Mouse (Mus musculus): ENCODE results near the gene Lrrc28. TPM values are rescaled to one million over a fixed set of nuclear protein-coding genes. Genes with fewer than 3 reads are reported as not detected.

Gene Lrrc28
- polyA plus RNA-seq, 2 experiments: 5.0 to 11.3 TPM

GRCm38 (mm10) chr7:67673656-67674055 is 28.6 kb upstream of the Lrrc28 start:
- Histone ChIP-seq H3K9me3 (ENCODE audit: control insufficient read depth, low read length) (no peaks in the 10 kb centered on the region), H3K27ac (no peak overlapping the region), H3K36me3 (replicated peaks; ENCODE audit: control insufficient read depth, insufficient read depth, low read depth) (no peaks in the 10 kb centered on the region), H3K9ac (replicated peaks) (no peak overlapping the region), H3K4me1 (replicated peaks; ENCODE audit: control insufficient read depth in 2 of 2, insufficient read depth in 2 of 2, low read length in 1 of 2) (no peaks in the 10 kb centered on the region), H3K27me3 (ENCODE audit: control insufficient read depth, insufficient read depth, low read length) (no peaks in the 10 kb centered on the region), H3K4me2 (ENCODE audit: low read depth) (no peak overlapping the region), H3K4me3 (ENCODE audit: insufficient read depth in 1 of 2, low read depth in 2 of 2, low read length in 2 of 2) (no peak overlapping the region)
- DNase-seq (ENCODE audit: low read depth in 3 of 3, low spot score in 3 of 3) (no peak), ATAC-seq (ENCODE audit: insufficient read depth) (no peak)
- WGBS (ENCODE audit: insufficient replicate concordance): 65% methylated on average over 5 of the region's 5 CpGs
- TF ChIP-seq EP300 (IDR thresholded peaks at IDR 0.05; ENCODE audit: low read depth): no peak
- no peak for TF ChIP-seq CTCF (IDR thresholded peaks at IDR 0.05; ENCODE audit: low read depth)

DNA sequence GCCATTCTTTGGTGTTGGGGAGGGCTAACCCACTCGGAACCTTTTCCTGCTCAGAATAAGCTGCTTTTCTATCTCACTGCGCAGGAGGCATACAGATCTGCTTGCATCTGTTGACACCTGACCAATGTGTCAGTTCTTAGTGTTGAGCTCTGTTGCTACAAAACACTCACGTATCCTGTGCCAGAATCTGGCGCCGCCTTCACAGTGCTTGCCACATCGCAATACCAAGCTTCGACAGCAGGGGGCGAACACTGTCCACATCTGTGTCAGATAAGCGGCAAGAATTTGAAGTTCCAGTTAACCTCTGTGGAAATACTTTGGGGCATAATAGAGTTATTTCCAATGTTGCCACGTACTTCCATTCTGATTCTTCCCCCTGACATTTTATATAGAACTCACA is 27.6 kb upstream of the Lrrc28 start:
- TF ChIP-seq EP300 (IDR thresholded peaks at IDR 0.05; ENCODE audit: low read depth) (no peak), CTCF (IDR thresholded peaks at IDR 0.05; ENCODE audit: low read depth) (peak; percentile 95)
- 7% methylated on average over 10 of the region's 10 CpGs for WGBS (ENCODE audit: insufficient replicate concordance)
- Histone ChIP-seq H3K27me3 (ENCODE audit: control insufficient read depth, insufficient read depth, low read length) (no peaks in the 10 kb centered on the region), H3K4me1 (replicated peaks; ENCODE audit: control insufficient read depth in 2 of 2, insufficient read depth in 2 of 2, low read length in 1 of 2) (no peaks in the 10 kb centered on the region), H3K9ac (replicated peaks) (no peak overlapping the region), H3K4me3 (ENCODE audit: insufficient read depth in 1 of 2, low read depth in 2 of 2, low read length in 2 of 2) (no peak overlapping the region), H3K36me3 (replicated peaks; ENCODE audit: control insufficient read depth, insufficient read depth, low read depth) (no peaks in the 10 kb centered on the region), H3K4me2 (ENCODE audit: low read depth) (no peak overlapping the region), H3K9me3 (ENCODE audit: control insufficient read depth, low read length) (no peaks in the 10 kb centered on the region), H3K27ac (no peak overlapping the region)
- ATAC-seq (ENCODE audit: insufficient read depth): no peak
- peak; percentile 41 to 47 (median 44) for DNase-seq (ENCODE audit: low read depth in 3 of 3, low spot score in 3 of 3)

DNA sequence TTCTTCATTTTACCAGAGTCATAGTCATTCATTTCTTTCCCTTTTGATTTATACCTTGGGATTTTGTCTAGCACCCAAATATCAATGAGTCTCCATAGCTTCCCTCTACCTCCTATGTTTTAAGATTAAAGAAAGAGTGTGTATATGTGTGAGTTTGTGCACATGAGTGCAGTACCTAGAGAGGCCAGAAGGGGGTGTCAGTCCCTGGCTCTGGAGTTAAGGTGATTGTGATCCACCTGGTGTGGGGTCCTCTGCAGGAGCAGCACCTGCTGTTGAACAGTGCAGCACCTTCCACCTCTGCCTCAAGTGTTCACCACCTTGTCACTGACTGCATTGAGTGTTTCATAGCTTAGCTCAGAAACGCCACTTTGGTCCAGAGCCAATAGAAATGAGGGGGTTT is 25.9 kb upstream of the Lrrc28 start:
- H3K4me3 ChIP-seq (ENCODE audit: insufficient read depth in 1 of 2, low read depth in 2 of 2, low read length in 2 of 2): no peak overlapping the region
- H3K36me3 ChIP-seq (replicated peaks; ENCODE audit: control insufficient read depth, insufficient read depth, low read depth): no peaks in the 10 kb centered on the region
- peak; percentile 61 for TF ChIP-seq CTCF (IDR thresholded peaks at IDR 0.05; ENCODE audit: low read depth)
- TF ChIP-seq EP300 (IDR thresholded peaks at IDR 0.05; ENCODE audit: low read depth): no peak
- no peak overlapping the region for H3K4me2 ChIP-seq (ENCODE audit: low read depth)
- ATAC-seq (ENCODE audit: insufficient read depth) (no peak), DNase-seq (ENCODE audit: low read depth in 3 of 3, low spot score in 3 of 3) (no peak)
- no peaks in the 10 kb centered on the region for H3K4me1 ChIP-seq (replicated peaks; ENCODE audit: control insufficient read depth in 2 of 2, insufficient read depth in 2 of 2, low read length in 1 of 2)
- no peak overlapping the region for H3K9ac ChIP-seq (replicated peaks)
- H3K9me3 ChIP-seq (ENCODE audit: control insufficient read depth, low read length): no peaks in the 10 kb centered on the region
- H3K27me3 ChIP-seq (ENCODE audit: control insufficient read depth, insufficient read depth, low read length): no peaks in the 10 kb centered on the region
- WGBS (ENCODE audit: insufficient replicate concordance): 78% methylated on average over 1 of the region's 1 CpGs
- H3K27ac ChIP-seq: no peak overlapping the region

DNA sequence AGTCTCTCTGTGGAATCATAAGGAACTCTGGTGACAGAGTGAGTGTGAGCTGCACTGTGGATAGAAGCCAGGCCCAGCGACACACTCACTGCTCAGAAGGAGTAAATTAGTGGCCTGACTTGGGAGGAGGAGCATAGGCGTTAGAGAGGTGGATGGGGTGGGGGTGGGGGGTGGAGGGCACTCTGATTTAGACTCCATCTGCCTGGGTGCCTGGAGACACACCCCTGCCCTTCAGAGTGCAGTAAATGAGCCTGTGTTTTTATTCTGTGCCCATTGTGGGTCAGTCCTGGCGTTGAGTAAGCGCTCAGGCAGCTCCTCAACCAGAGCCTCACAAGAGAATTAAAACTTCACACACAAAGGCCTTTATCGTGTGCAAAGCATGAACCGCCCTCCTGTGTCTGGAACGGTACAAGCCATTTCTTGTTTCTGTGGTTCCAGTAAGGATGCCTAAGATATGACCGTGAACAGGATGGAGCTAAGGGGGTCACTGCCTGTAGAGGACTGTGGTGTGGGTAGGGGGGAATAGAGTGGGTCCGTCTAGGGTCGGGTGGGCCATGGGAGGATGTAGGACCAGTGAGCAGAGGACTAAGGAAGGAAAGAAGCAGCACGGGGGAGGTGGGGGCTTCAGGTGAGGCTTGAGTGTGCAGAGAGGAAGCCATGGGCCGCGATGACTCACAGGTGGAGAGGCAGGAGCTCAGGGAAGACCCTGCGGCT is 19.1 kb upstream of the Lrrc28 start:
- no peak overlapping the region for H3K4me2 ChIP-seq (ENCODE audit: low read depth)
- H3K27ac ChIP-seq: no peak overlapping the region
- DNase-seq (ENCODE audit: low read depth in 3 of 3, low spot score in 3 of 3) (no peak), ATAC-seq (ENCODE audit: insufficient read depth) (no peak)
- no peaks in the 10 kb centered on the region for H3K36me3 ChIP-seq (replicated peaks; ENCODE audit: control insufficient read depth, insufficient read depth, low read depth)
- WGBS (ENCODE audit: insufficient replicate concordance): 73% methylated on average over 14 of the region's 14 CpGs
- H3K4me1 ChIP-seq (replicated peaks; ENCODE audit: control insufficient read depth in 2 of 2, insufficient read depth in 2 of 2, low read length in 1 of 2): peaks cover 0 to 4% of the 10 kb centered on the region in 2 experiments; a peak in 1 of 4 replicates
- no peak overlapping the region for H3K4me3 ChIP-seq (ENCODE audit: insufficient read depth in 1 of 2, low read depth in 2 of 2, low read length in 2 of 2)
- H3K9ac ChIP-seq (replicated peaks): no peak overlapping the region
- no peaks in the 10 kb centered on the region for H3K27me3 ChIP-seq (ENCODE audit: control insufficient read depth, insufficient read depth, low read length)
- no peaks in the 10 kb centered on the region for H3K9me3 ChIP-seq (ENCODE audit: control insufficient read depth, low read length)
- no peak for TF ChIP-seq CTCF (IDR thresholded peaks at IDR 0.05; ENCODE audit: low read depth)
- TF ChIP-seq EP300 (IDR thresholded peaks at IDR 0.05; ENCODE audit: low read depth): no peak

DNA sequence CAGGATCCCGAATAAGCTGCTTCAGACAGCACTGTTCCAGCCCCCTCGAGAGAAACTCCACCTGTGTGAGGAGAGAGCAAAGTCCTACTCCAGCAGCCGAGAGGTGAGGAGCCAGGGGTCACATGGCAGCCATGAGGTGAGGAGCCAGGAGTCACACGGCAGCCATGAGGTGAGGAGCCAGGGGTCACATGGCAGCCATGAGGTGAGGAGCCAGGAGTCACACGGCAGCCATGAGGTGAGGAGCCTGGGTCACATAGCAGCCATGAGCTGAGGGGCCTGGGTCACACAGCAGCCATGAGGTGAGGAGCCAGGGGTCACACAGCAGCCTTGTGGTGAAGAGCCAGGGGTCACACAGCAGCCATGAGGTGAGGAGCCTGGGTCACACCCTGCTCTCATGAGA is 17.4 kb upstream of the Lrrc28 start:
- Histone ChIP-seq H3K27me3 (ENCODE audit: control insufficient read depth, insufficient read depth, low read length) (no peaks in the 10 kb centered on the region), H3K27ac (no peak overlapping the region), H3K9me3 (ENCODE audit: control insufficient read depth, low read length) (no peaks in the 10 kb centered on the region), H3K9ac (replicated peaks) (no peak overlapping the region), H3K4me1 (replicated peaks; ENCODE audit: control insufficient read depth in 2 of 2, insufficient read depth in 2 of 2, low read length in 1 of 2) (peaks cover 0 to 4% of the 10 kb centered on the region in 2 experiments; a peak in 1 of 4 replicates), H3K36me3 (replicated peaks; ENCODE audit: control insufficient read depth, insufficient read depth, low read depth) (no peaks in the 10 kb centered on the region), H3K4me2 (ENCODE audit: low read depth) (no peak overlapping the region), H3K4me3 (ENCODE audit: insufficient read depth in 1 of 2, low read depth in 2 of 2, low read length in 2 of 2) (no peak overlapping the region)
- TF ChIP-seq EP300 (IDR thresholded peaks at IDR 0.05; ENCODE audit: low read depth) (no peak), CTCF (IDR thresholded peaks at IDR 0.05; ENCODE audit: low read depth) (no peak)
- DNase-seq (ENCODE audit: low read depth in 3 of 3, low spot score in 3 of 3) (no peak), ATAC-seq (ENCODE audit: insufficient read depth) (peak; percentile 48; the same call in 1 of the 2 replicates)
- 67% methylated on average over 5 of the region's 5 CpGs for WGBS (ENCODE audit: insufficient replicate concordance)

All from liver, embryonic 14.5 days (tissue).